Mouse (Mus musculus): Measurements from ENCODE around the gene Taldo1. TPM values are rescaled to one million over a fixed set of nuclear protein-coding genes. Genes with fewer than 3 reads are reported as not detected.

Gene Taldo1
- polyA plus RNA-seq, 1 experiment: 235 TPM

- H3K27me3 ChIP-seq (ENCODE audit: control insufficient read depth, insufficient read depth, low read length): no peaks in the 10 kb centered on the region
- no peak overlapping the region for H3K4me3 ChIP-seq (ENCODE audit: control insufficient read depth, insufficient read depth, low read length)
- no peak for DNase-seq
- no peaks in the 10 kb centered on the region for H3K36me3 ChIP-seq (ENCODE audit: control insufficient read depth, insufficient read depth, low read length)
- peaks cover 32% of the 10 kb centered on the region for H3K4me1 ChIP-seq (replicated peaks; ENCODE audit: control insufficient read depth, insufficient read depth, low read length)
- H3K27ac ChIP-seq (ENCODE audit: control insufficient read depth, insufficient read depth, low read length): no peak overlapping the region
- WGBS: 46% methylated on average over 2 of the region's 2 CpGs
- TF ChIP-seq CTCF (IDR thresholded peaks at IDR 0.05; ENCODE audit: borderline replicate concordance, control insufficient read depth, extremely low read depth, insufficient read depth, low read length, poor library complexity) (no peak), POLR2A (IDR thresholded peaks at IDR 0.05; ENCODE audit: control insufficient read depth, extremely low read depth, insufficient read depth, low read length, poor library complexity) (no peak)
Measured at GRCm38 (mm10) chr7:141436523-141436892, 44.5 kb downstream of the Taldo1 start.

DNA sequence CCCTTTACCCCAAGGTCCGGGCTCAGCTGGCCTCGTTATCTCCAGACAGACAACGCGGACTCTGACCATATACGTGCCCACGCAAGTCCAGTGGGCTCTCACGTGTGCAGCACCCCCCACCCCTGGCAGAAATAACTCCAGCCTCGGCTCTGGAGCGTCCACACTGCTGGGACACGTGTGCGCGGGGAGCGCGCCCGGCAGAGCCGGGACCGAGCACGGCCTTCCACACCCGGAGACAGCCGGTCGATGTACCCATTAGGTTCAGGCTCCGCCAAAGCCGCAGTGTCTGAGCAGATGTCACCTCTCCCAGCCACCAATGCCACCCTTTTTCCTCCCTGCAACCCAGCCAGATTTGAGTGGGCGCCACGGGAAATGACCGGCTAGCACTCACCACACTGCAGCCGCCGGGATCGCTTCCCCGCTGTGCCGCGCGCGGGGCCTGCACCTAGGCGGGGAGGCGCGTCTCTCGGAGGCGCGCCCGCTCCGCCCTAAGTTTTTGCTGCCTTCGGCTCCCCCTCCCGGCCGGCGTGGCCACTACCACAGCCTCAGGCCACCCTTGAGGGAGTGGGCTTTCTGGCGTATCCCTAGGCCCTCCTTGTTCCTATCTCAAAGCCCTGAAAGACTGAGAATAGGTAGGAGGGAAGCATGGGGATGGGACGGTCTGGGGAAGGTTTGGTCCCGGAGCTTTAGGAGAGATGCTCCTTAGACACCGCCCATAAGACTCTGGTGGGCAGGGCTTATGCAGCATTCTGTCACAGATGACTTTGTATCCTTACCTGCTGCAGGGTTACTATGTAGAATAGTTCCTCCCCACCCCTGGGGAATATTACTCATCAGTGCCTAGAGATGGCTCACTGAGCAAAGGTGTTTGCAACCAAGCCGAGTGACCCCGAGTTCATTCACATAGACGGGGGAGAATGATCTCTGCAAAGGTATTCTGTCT, 45.5 kb downstream of the Taldo1 start, which contains the start of gene Slc25a22:
Gene Slc25a22, minus strand, starts transcription at position 715 of the 943 bp plus-strand sequence.
- no peaks in the 10 kb centered on the region for H3K36me3 ChIP-seq (ENCODE audit: control insufficient read depth, insufficient read depth, low read length)
- WGBS: 8% methylated on average over 53 of the region's 53 CpGs
- peak; percentile 86 for TF ChIP-seq CTCF (IDR thresholded peaks at IDR 0.05; ENCODE audit: borderline replicate concordance, control insufficient read depth, extremely low read depth, insufficient read depth, low read length, poor library complexity)
- TF ChIP-seq POLR2A (IDR thresholded peaks at IDR 0.05; ENCODE audit: control insufficient read depth, extremely low read depth, insufficient read depth, low read length, poor library complexity): peak; percentile 56; the same call in 1 of the 2 replicates
- DNase-seq: peak; percentile 89
- H3K4me1 ChIP-seq (replicated peaks; ENCODE audit: control insufficient read depth, insufficient read depth, low read length): peaks cover 36% of the 10 kb centered on the region
- peak within 1 kb of the TSS; percentile 83 for H3K4me3 ChIP-seq (ENCODE audit: control insufficient read depth, insufficient read depth, low read length)
- H3K27me3 ChIP-seq (ENCODE audit: control insufficient read depth, insufficient read depth, low read length): no peaks in the 10 kb centered on the region
- no peak within 1 kb of the TSS for H3K27ac ChIP-seq (ENCODE audit: control insufficient read depth, insufficient read depth, low read length)

- no peak overlapping the region for H3K4me3 ChIP-seq (ENCODE audit: control insufficient read depth, insufficient read depth, low read length)
- TF ChIP-seq CTCF (IDR thresholded peaks at IDR 0.05; ENCODE audit: borderline replicate concordance, control insufficient read depth, extremely low read depth, insufficient read depth, low read length, poor library complexity) (no peak), POLR2A (IDR thresholded peaks at IDR 0.05; ENCODE audit: control insufficient read depth, extremely low read depth, insufficient read depth, low read length, poor library complexity) (no peak)
- DNase-seq: no peak
- 98% methylated on average over 12 of the region's 12 CpGs for WGBS
- no peak overlapping the region for H3K27ac ChIP-seq (ENCODE audit: control insufficient read depth, insufficient read depth, low read length)
- H3K4me1 ChIP-seq (replicated peaks; ENCODE audit: control insufficient read depth, insufficient read depth, low read length): peaks cover 46% of the 10 kb centered on the region
- no peaks in the 10 kb centered on the region for H3K36me3 ChIP-seq (ENCODE audit: control insufficient read depth, insufficient read depth, low read length)
- H3K27me3 ChIP-seq (ENCODE audit: control insufficient read depth, insufficient read depth, low read length): no peaks in the 10 kb centered on the region
Measured at GRCm38 (mm10) chr7:141438201-141438968, 46.4 kb downstream of the Taldo1 start.

DNA sequence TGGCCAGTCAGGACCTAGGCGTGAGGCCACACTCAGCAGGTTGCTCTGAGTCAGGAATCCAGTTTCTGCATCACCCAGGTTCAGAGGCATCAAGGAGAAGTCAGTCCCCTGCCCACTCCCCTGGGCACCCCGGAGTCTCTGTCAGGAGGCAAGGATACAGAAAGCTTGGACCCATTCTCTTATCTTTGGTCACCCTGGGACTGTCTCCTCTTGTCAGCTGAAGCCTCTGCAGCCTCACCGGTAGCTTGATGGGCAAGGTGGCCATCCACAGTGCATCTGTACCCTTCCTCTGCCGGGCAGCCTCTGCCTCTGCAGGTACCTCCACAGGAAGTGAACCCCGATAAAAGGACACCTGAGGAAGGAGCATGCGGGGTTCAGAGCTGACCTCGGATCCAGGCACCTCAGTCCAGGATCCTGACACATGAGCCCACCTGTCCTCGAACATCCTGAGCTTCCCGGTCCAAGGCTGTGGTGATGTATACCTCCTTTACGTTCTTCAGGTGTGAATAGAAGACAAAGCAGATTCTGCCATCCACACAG, 47.2 kb downstream of the Taldo1 start:
- no peaks in the 10 kb centered on the region for H3K27me3 ChIP-seq (ENCODE audit: control insufficient read depth, insufficient read depth, low read length)
- no peak overlapping the region for H3K4me3 ChIP-seq (ENCODE audit: control insufficient read depth, insufficient read depth, low read length)
- TF ChIP-seq POLR2A (IDR thresholded peaks at IDR 0.05; ENCODE audit: control insufficient read depth, extremely low read depth, insufficient read depth, low read length, poor library complexity): no peak
- no peak for TF ChIP-seq CTCF (IDR thresholded peaks at IDR 0.05; ENCODE audit: borderline replicate concordance, control insufficient read depth, extremely low read depth, insufficient read depth, low read length, poor library complexity)
- H3K36me3 ChIP-seq (ENCODE audit: control insufficient read depth, insufficient read depth, low read length): no peaks in the 10 kb centered on the region
- H3K4me1 ChIP-seq (replicated peaks; ENCODE audit: control insufficient read depth, insufficient read depth, low read length): peaks cover 44% of the 10 kb centered on the region
- WGBS: 98% methylated on average over 10 of the region's 10 CpGs
- no peak overlapping the region for H3K27ac ChIP-seq (ENCODE audit: control insufficient read depth, insufficient read depth, low read length)
- DNase-seq: no peak

DNA sequence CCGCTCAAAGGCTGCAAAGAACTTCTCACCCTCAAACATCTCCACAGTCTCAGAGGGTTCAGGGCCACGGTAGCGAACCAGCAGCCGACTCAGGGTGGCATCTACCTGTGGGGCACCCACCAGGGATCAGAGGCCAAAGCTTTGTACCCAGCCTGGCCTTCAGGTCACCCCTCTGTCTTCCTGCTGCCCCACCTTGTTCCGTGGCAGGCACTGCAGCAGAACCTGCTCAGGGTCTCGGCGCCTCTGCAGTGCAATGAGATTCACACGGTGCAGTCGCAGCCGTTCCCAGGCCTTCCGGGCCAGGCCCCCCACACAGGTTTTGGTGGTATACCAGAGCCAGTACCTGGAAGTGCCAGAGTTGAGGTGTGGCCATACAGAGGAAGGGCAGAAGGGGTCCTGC, 47.8 kb downstream of the Taldo1 start:
- Histone ChIP-seq H3K27ac (ENCODE audit: control insufficient read depth, insufficient read depth, low read length) (no peak overlapping the region), H3K36me3 (ENCODE audit: control insufficient read depth, insufficient read depth, low read length) (no peaks in the 10 kb centered on the region), H3K4me3 (ENCODE audit: control insufficient read depth, insufficient read depth, low read length) (no peak overlapping the region), H3K27me3 (ENCODE audit: control insufficient read depth, insufficient read depth, low read length) (no peaks in the 10 kb centered on the region), H3K4me1 (replicated peaks; ENCODE audit: control insufficient read depth, insufficient read depth, low read length) (peaks cover 38% of the 10 kb centered on the region)
- TF ChIP-seq CTCF (IDR thresholded peaks at IDR 0.05; ENCODE audit: borderline replicate concordance, control insufficient read depth, extremely low read depth, insufficient read depth, low read length, poor library complexity): no peak
- no peak for TF ChIP-seq POLR2A (IDR thresholded peaks at IDR 0.05; ENCODE audit: control insufficient read depth, extremely low read depth, insufficient read depth, low read length, poor library complexity)
- WGBS: 98% methylated on average over 11 of the region's 11 CpGs
- no peak for DNase-seq

- no peaks in the 10 kb centered on the region for H3K36me3 ChIP-seq (ENCODE audit: control insufficient read depth, insufficient read depth, low read length)
Measured at GRCm38 (mm10) chr7:141440613-141441012, 48.6 kb downstream of the Taldo1 start.

More at GRCm38 (mm10) chr7:141440613-141441012, 48.6 kb downstream of the Taldo1 start:
- H3K4me1 ChIP-seq (replicated peaks; ENCODE audit: control insufficient read depth, insufficient read depth, low read length): peaks cover 33% of the 10 kb centered on the region
- no peak for DNase-seq
- H3K4me3 ChIP-seq (ENCODE audit: control insufficient read depth, insufficient read depth, low read length): no peak overlapping the region
- no peak overlapping the region for H3K27ac ChIP-seq (ENCODE audit: control insufficient read depth, insufficient read depth, low read length)
- no peak for TF ChIP-seq CTCF (IDR thresholded peaks at IDR 0.05; ENCODE audit: borderline replicate concordance, control insufficient read depth, extremely low read depth, insufficient read depth, low read length, poor library complexity)
- no peak for TF ChIP-seq POLR2A (IDR thresholded peaks at IDR 0.05; ENCODE audit: control insufficient read depth, extremely low read depth, insufficient read depth, low read length, poor library complexity)
- H3K27me3 ChIP-seq (ENCODE audit: control insufficient read depth, insufficient read depth, low read length): no peaks in the 10 kb centered on the region
- 49% methylated on average over 6 of the region's 6 CpGs for WGBS

Measured in thymus, adult 2 months (tissue).